Mouse (Mus musculus): ENCODE results near the gene Dexi.

The Dexi gene

GRCm38 (mm10) chr16:10542698-10543365, at the start of gene Dexi:
TSS of gene Dexi (minus strand) at chr16:10543054.
- in situ Hi-C loops (cut with MboI; ENCODE audit: low sequenced_read_pairs): no loop called here

- in situ Hi-C loops (cut with MboI; ENCODE audit: low sequenced_read_pairs): loop anchor here (10.0 kb wide), 1 partner anchor 268 kb away; no protein-coding TSS in a partner anchor
These were observed 43.7 kb upstream of the Dexi start for GRCm38 (mm10) chr16:10586546-10586945.

GRCm38 (mm10) chr16:10585165-10585564, 42.3 kb upstream of the Dexi start:
- in situ Hi-C loops (cut with MboI; ENCODE audit: low sequenced_read_pairs): loop anchor here (10.0 kb wide), 1 partner anchor 270 kb away; no protein-coding TSS in a partner anchor

- in situ Hi-C loops (cut with MboI; ENCODE audit: low sequenced_read_pairs): loop anchor here (10.0 kb wide), 1 partner anchor 273 kb away; no protein-coding TSS in a partner anchor
These were observed 38.5 kb upstream of the Dexi start for GRCm38 (mm10) chr16:10581234-10581898.

- in situ Hi-C loops (cut with MboI; ENCODE audit: low sequenced_read_pairs): no loop called here
These were observed 35.5 kb upstream of the Dexi start for GRCm38 (mm10) chr16:10578376-10578775.

GRCm38 (mm10) chr16:10577548-10577947, 34.7 kb upstream of the Dexi start:
- in situ Hi-C loops (cut with MboI; ENCODE audit: low sequenced_read_pairs): no loop called here

- in situ Hi-C loops (cut with MboI; ENCODE audit: low sequenced_read_pairs): no loop called here
These were observed 33.1 kb upstream of the Dexi start for GRCm38 (mm10) chr16:10575915-10576314.

- in situ Hi-C loops (cut with MboI; ENCODE audit: low sequenced_read_pairs): loop anchor here (25.0 kb wide), 1 partner anchor 462 kb away; no protein-coding TSS in a partner anchor
These were observed 32.1 kb upstream of the Dexi start for GRCm38 (mm10) chr16:10574936-10575335.

- in situ Hi-C loops (cut with MboI; ENCODE audit: low sequenced_read_pairs): loop anchor here (25.0 kb wide), 1 partner anchor 465 kb away; no protein-coding TSS in a partner anchor
These were observed 29.0 kb upstream of the Dexi start for GRCm38 (mm10) chr16:10571820-10572219.

GRCm38 (mm10) chr16:10570708-10571107, 27.9 kb upstream of the Dexi start:
- in situ Hi-C loops (cut with MboI; ENCODE audit: low sequenced_read_pairs): loop anchor here (25.0 kb wide), 1 partner anchor 467 kb away; no protein-coding TSS in a partner anchor

- in situ Hi-C loops (cut with MboI; ENCODE audit: low sequenced_read_pairs): loop anchor here (25.0 kb wide), 1 partner anchor 467 kb away; no protein-coding TSS in a partner anchor
These were observed 27.0 kb upstream of the Dexi start for GRCm38 (mm10) chr16:10569809-10570395.

GRCm38 (mm10) chr16:10567153-10567552, 24.3 kb upstream of the Dexi start:
- in situ Hi-C loops (cut with MboI; ENCODE audit: low sequenced_read_pairs): loop anchor here (25.0 kb wide), 1 partner anchor 470 kb away; no protein-coding TSS in a partner anchor

GRCm38 (mm10) chr16:10565278-10565885, 22.5 kb upstream of the Dexi start:
- in situ Hi-C loops (cut with MboI; ENCODE audit: low sequenced_read_pairs): loop anchor here (25.0 kb wide), 1 partner anchor 472 kb away; no protein-coding TSS in a partner anchor

- in situ Hi-C loops (cut with MboI; ENCODE audit: low sequenced_read_pairs): loop anchor here (25.0 kb wide), 1 partner anchor 477 kb away; no protein-coding TSS in a partner anchor
These were observed 17.1 kb upstream of the Dexi start for GRCm38 (mm10) chr16:10559991-10560390.

GRCm38 (mm10) chr16:10553858-10554257, 11.0 kb upstream of the Dexi start:
- in situ Hi-C loops (cut with MboI; ENCODE audit: low sequenced_read_pairs): loop anchor here (25.0 kb wide), 1 partner anchor 483 kb away; no protein-coding TSS in a partner anchor

GRCm38 (mm10) chr16:10551592-10551991, 8.7 kb upstream of the Dexi start:
- in situ Hi-C loops (cut with MboI; ENCODE audit: low sequenced_read_pairs): loop anchor here (25.0 kb wide), 1 partner anchor 486 kb away; no protein-coding TSS in a partner anchor

- in situ Hi-C loops (cut with MboI; ENCODE audit: low sequenced_read_pairs): no loop called here
These were observed 6.7 kb upstream of the Dexi start for GRCm38 (mm10) chr16:10549600-10549999.

- in situ Hi-C loops (cut with MboI; ENCODE audit: low sequenced_read_pairs): no loop called here
These were observed 6.1 kb upstream of the Dexi start for GRCm38 (mm10) chr16:10548938-10549337.

GRCm38 (mm10) chr16:10546865-10547264, 4.0 kb upstream of the Dexi start:
- in situ Hi-C loops (cut with MboI; ENCODE audit: low sequenced_read_pairs): no loop called here

GRCm38 (mm10) chr16:10544995-10545622, 2.3 kb upstream of the Dexi start, which contains the start of gene Clec16a:
TSS of gene Clec16a (plus strand) at chr16:10545339.
- in situ Hi-C loops (cut with MboI; ENCODE audit: low sequenced_read_pairs): no loop called here

Measured in CH12F3 (cell line).